Mouse (Mus musculus): ENCODE measurements around the gene Flad1. TPM values are rescaled to one million over a fixed set of nuclear protein-coding genes. Genes with fewer than 3 reads are reported as not detected.
"Not testable (repeated sequence)": the region's sequence is repeated elsewhere in the genome, so short reads cannot be mapped to it uniquely, and the experiment has no call there.

Gene Flad1
- polyA plus RNA-seq, 1 experiment from 2014 or later: 30.3 TPM

DNA sequence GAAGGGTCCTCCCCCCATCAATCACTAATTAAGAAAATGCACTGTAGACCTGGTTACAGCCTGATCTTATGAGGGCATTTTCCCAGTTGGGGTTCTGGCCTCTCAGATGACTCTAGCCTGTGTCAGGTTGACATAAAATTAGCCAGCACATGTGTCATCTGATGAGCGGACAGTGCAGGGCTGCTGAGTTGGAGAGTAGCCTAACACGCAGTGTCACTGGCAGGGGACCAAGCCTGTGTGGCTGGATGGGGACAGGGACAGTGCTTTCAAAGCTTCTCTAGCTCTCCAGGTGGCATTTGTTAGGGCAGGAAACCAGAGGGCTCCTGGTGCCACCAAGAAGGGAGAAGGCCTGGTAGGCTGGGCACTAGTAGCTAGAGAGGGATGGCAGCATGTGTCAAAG, 29.0 kb upstream of the Flad1 start:
- WGBS: 94% methylated on average over 2 of the region's 2 CpGs
- H3K36me3 ChIP-seq: peaks cover 20% of the 10 kb centered on the region
- H3K27ac ChIP-seq: no peak overlapping the region
- ATAC-seq (ENCODE audit: insufficient number of reproducible peaks, insufficient read depth, low FRiP score, low TSS enrichment): no peak
- H3K9ac ChIP-seq: no peak overlapping the region
- H3K27me3 ChIP-seq: no peaks in the 10 kb centered on the region
- no peak overlapping the region for H3K4me2 ChIP-seq (replicated peaks)
- H3K4me3 ChIP-seq: no peak overlapping the region
- peaks cover 6% of the 10 kb centered on the region for H3K4me1 ChIP-seq
- no peaks in the 10 kb centered on the region for H3K9me3 ChIP-seq

DNA sequence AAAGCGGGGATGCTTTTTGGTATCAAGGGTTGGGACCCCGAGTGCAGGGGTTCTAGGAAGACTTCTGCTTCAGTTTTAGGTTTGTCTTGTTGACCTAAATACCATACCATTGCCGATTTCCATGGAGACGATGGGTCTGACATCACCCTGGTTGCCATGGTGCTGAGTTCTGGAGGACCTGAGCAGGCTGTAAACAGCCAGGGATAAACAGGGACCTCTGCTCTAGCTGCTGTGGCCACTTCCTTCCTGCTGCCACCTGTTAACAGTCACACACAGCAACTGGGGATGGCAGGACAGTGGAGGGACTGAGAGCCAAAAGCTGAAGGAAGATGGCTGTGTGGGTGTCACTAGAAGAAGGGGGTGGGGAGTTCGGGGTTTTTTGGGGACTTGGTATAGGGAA, 25.6 kb upstream of the Flad1 start:
- peak overlapping the region; percentile 48 for H3K4me3 ChIP-seq
- no peaks in the 10 kb centered on the region for H3K27me3 ChIP-seq
- WGBS: 34% methylated on average over 5 of the region's 5 CpGs
- peaks cover 6% of the 10 kb centered on the region for H3K4me1 ChIP-seq
- peak overlapping the region; percentile 60 for H3K9ac ChIP-seq
- H3K4me2 ChIP-seq (replicated peaks): peak overlapping the region; percentile 61
- no peak for ATAC-seq (ENCODE audit: insufficient number of reproducible peaks, insufficient read depth, low FRiP score, low TSS enrichment)
- H3K9me3 ChIP-seq: no peaks in the 10 kb centered on the region
- peaks cover 27% of the 10 kb centered on the region for H3K36me3 ChIP-seq
- peak overlapping the region; percentile 80 for H3K27ac ChIP-seq

DNA sequence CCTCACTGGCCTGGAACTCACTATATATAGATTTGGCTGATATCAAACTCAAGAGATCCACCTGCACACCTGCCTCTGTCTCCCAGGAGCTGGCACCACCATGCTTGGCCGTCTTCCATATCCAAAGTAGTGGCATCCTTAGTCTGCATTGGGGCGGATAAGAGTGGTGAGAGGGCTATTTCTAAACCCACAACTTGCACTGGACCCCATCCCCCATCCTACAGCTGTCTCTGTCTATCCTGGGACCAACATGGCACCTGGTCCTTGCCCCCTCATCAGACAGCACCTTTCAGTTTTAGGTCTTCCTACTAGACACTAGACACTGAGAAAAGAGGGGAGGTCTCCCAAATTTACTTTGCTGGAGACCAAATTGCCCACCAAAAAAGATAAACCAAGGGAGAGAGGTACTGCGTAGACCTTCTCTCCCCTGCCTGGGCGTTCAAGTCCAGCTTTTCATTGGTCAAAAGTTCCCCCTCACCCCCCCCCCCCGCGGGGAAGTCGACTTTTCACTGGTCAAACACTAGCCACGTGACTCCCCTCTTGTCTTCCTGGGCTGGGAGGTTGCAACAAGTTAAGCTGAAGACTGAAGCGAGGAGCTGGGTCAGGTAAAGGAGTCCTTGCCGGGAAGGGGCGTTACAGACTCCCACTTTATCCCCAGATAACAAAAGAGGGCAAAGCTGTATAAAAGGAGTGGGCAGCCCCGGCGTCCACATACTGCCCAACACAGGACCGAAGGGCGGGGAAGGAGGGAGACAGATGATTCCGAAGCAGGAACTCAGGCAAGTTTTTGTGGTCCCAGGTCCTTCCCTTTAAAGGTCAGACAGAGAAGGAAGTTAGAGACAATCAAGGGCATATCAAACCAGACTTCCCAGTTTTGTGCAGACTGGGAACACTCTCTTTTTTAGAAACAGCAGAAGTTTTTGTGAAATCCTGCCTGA, 24.8 kb upstream of the Flad1 start, which contains the start of gene Pbxip1:
Pbxip1 (plus strand) TSS at position 531 of the 938 bp plus-strand sequence.
- 6% methylated on average over 16 of the region's 16 CpGs for WGBS
- peak within 1 kb of the TSS; percentile 80 for H3K27ac ChIP-seq
- H3K36me3 ChIP-seq: peaks cover 29% of the 10 kb centered on the region
- H3K9ac ChIP-seq: peak within 1 kb of the TSS; percentile 60
- peak; percentile 80 for ATAC-seq (ENCODE audit: insufficient number of reproducible peaks, insufficient read depth, low FRiP score, low TSS enrichment)
- H3K27me3 ChIP-seq: no peaks in the 10 kb centered on the region
- H3K4me1 ChIP-seq: peaks cover 9% of the 10 kb centered on the region
- H3K4me2 ChIP-seq (replicated peaks): peak within 1 kb of the TSS; percentile 61
- H3K9me3 ChIP-seq: no peaks in the 10 kb centered on the region
- H3K4me3 ChIP-seq: peak within 1 kb of the TSS; percentile 48

DNA sequence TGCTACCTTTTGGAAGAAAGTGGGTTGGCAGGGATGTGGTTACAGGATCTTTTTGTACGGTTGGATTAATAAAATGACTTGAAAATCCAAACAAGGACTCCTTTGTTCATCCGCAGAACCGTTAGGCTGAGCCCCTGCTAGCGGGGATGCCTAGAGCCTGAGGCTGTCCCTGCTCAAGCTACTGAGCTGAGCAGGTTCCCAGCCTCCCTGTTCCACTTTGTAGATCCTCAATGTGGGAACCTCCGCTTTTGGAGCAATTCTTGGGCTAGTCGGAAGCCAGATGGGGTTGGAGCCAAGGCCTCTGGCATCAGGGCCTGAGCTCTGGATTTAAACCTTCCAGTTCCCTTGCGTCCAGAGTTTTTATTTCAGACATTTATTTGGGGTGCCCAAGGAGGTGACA, 23.4 kb upstream of the Flad1 start:
- Histone ChIP-seq H3K4me3 (no peak overlapping the region), H3K4me1 (peaks cover 16% of the 10 kb centered on the region), H3K9me3 (no peaks in the 10 kb centered on the region), H3K4me2 (replicated peaks) (no peak overlapping the region), H3K36me3 (peaks cover 27% of the 10 kb centered on the region), H3K27ac (peak overlapping the region; percentile 42; the same call in 1 of the 2 replicates), H3K27me3 (no peaks in the 10 kb centered on the region), H3K9ac (no peak overlapping the region)
- 49% methylated on average over 7 of the region's 7 CpGs for WGBS
- ATAC-seq (ENCODE audit: insufficient number of reproducible peaks, insufficient read depth, low FRiP score, low TSS enrichment): no peak

DNA sequence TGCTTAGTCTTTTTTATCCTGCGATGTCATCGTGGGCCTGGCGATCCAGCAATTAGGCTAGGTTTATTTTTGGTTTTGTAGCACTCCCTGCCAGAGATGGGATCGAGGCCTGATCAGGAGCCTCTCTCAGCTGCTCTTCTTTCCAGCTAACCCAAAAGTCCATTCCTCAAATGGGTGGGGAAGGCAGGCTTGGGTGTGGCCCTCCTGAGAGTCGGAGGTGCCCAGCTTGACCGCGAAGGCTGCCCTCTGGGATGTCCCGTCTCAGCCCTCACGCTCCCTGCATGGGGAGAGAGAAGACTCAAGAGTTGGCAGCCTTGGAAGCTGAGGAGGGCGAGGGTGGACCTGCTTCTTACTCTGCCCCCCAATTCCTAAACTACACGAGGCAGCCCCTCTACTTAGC, 22.9 kb upstream of the Flad1 start:
- H3K4me1 ChIP-seq: peaks cover 16% of the 10 kb centered on the region
- no peaks in the 10 kb centered on the region for H3K27me3 ChIP-seq
- no peaks in the 10 kb centered on the region for H3K9me3 ChIP-seq
- no peak overlapping the region for H3K9ac ChIP-seq
- no peak overlapping the region for H3K4me3 ChIP-seq
- H3K4me2 ChIP-seq (replicated peaks): no peak overlapping the region
- no peak for ATAC-seq (ENCODE audit: insufficient number of reproducible peaks, insufficient read depth, low FRiP score, low TSS enrichment)
- H3K27ac ChIP-seq: peak overlapping the region; percentile 42; the same call in 1 of the 2 replicates
- H3K36me3 ChIP-seq: peaks cover 27% of the 10 kb centered on the region
- WGBS: 84% methylated on average over 11 of the region's 11 CpGs

DNA sequence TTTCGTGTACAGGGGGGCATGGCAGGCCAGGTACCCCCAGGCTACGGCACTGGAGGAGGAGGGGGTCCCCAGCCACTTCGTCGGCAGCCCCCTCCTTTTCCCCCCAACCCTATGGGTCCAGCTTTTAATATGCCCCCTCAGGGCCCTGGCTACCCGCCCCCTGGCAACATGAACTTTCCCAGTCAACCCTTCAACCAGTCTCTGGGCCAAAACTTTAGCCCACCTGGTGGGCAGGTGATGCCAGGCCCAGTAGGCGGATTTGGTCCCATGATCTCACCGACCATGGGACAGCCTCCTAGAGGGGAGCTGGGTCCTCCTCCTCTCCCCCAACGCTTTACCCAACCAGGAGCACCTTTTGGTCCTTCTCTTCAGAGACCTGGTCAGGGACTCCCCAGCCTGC, 20.9 kb upstream of the Flad1 start:
- Histone ChIP-seq H3K9me3 (no peaks in the 10 kb centered on the region), H3K4me1 (peaks cover 16% of the 10 kb centered on the region), H3K36me3 (peaks cover 32% of the 10 kb centered on the region), H3K4me3 (no peak overlapping the region), H3K9ac (no peak overlapping the region), H3K27me3 (no peaks in the 10 kb centered on the region), H3K4me2 (replicated peaks) (no peak overlapping the region), H3K27ac (no peak overlapping the region)
- no peak for ATAC-seq (ENCODE audit: insufficient number of reproducible peaks, insufficient read depth, low FRiP score, low TSS enrichment)
- 86% methylated on average over 8 of the region's 8 CpGs for whole genome bisulfite sequencing

DNA sequence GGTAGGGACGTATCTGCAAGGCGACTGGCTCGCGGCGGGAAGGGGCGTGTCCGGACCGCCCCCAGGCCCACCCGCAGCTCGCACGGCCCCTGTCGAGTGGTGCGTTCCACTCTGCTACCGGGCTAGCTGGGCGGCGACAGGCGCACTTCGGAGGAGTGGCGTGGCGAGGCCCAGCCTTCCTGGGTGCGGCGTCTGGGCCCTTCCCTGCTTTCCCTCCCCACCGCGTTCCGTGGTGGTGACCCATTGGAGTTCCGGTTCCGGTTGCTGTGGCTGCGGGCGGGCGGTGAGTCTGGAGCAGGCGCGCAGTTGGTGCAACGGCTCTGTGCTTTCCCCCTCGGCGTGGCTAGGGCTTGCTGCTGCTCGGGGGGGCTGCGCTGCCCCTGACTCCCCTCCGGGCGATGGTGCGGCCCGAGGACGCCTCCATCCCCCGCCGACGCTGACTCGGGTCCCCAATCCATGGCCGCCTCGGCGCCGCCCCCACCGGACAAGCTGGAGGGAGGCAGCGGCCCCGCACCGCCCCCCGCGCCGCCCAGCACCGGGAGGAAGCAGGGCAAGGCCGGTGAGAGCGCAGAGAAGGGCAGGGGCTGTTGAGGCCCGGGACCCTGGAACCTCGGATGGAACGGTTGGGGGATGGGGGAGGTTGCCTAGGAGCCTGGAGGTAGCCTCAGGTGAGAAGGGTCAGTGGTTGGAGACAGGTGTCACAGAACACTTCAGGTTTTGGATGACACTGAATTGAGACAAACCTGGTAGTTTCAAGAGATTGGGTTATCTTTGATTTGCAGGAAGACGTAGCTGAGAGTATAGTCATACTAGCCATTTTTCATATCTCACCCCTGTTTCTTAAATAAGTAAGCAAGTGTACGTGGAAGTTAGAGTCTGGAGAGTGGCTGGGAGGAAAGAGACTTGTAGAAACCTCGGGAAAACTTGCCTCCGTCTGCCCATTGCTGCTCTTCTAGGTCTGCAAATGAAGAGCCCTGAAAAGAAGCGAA, 18.8 kb upstream of the Flad1 start, which contains the start of gene Pygo2:
Pygo2 (plus strand) TSS at position 44 of the 989 bp plus-strand sequence.
- no peaks in the 10 kb centered on the region for H3K27me3 ChIP-seq
- H3K9ac ChIP-seq: peak within 1 kb of the TSS; percentile 93
- H3K27ac ChIP-seq: peak within 1 kb of the TSS; percentile 89
- peak within 1 kb of the TSS; percentile 91 for H3K4me3 ChIP-seq
- peaks cover 53% of the 10 kb centered on the region for H3K36me3 ChIP-seq
- 3% methylated on average over 65 of the region's 68 CpGs for WGBS
- peaks cover 10% of the 10 kb centered on the region for H3K4me1 ChIP-seq
- peak; percentile 98 for ATAC-seq (ENCODE audit: insufficient number of reproducible peaks, insufficient read depth, low FRiP score, low TSS enrichment)
- H3K4me2 ChIP-seq (replicated peaks): peak within 1 kb of the TSS; percentile 76
- no peaks in the 10 kb centered on the region for H3K9me3 ChIP-seq

DNA sequence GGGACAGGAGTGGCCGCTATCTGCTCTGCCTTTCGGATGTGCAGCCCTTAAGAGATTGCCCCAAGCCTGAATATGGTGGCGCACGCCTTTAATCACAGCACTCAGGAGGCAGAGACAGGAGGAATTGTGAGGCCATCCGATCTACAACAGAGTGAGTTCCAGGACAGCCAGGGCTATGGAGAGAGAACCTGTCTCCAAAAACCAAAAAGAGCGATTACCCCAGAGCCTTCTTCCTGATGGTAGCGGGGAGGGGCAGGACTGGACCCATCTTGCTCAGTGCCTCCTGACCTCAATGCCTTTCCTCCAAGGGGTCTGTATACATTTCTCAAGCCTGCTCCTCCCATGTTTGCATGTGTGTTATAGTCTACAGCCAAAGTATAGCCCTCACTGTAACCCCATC, 17.4 kb upstream of the Flad1 start:
- not testable (repeated sequence) for H3K4me2 ChIP-seq (replicated peaks); H3K9ac ChIP-seq; H3K27ac ChIP-seq; H3K4me3 ChIP-seq; ATAC-seq (ENCODE audit: insufficient number of reproducible peaks, insufficient read depth, low FRiP score, low TSS enrichment); H3K27me3 ChIP-seq; H3K9me3 ChIP-seq
- peaks cover 10% of the 10 kb centered on the region for H3K4me1 ChIP-seq
- H3K36me3 ChIP-seq: peaks cover 60% of the 10 kb centered on the region
- 96% methylated on average over 7 of the region's 7 CpGs for WGBS

DNA sequence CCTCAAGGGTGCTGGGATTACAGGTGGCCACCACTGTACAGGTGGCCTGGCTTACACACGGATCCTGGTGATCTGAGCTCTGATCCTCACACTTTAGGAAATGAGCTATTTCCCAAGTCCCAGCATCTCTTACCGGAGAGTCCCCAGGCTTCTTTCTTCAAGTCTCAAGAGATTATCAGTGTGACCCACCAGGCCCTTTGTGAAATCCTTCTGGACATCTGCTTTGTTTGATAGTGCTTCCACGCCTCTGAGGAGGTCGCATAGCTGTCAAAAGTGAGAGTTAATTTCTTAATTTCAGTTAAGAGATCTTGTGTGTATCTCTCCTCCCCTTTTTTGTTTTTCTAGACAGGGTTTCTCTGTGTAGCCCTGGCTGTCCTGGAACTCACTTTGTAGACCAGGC, 14.2 kb upstream of the Flad1 start:
- H3K4me3 ChIP-seq: no peak overlapping the region
- H3K4me1 ChIP-seq: peaks cover 24% of the 10 kb centered on the region
- ATAC-seq (ENCODE audit: insufficient number of reproducible peaks, insufficient read depth, low FRiP score, low TSS enrichment): no peak
- no peaks in the 10 kb centered on the region for H3K27me3 ChIP-seq
- 86% methylated on average over 4 of the region's 4 CpGs for WGBS
- no peak overlapping the region for H3K4me2 ChIP-seq (replicated peaks)
- no peaks in the 10 kb centered on the region for H3K9me3 ChIP-seq
- H3K27ac ChIP-seq: no peak overlapping the region
- H3K9ac ChIP-seq: no peak overlapping the region
- H3K36me3 ChIP-seq: peaks cover 44% of the 10 kb centered on the region

DNA sequence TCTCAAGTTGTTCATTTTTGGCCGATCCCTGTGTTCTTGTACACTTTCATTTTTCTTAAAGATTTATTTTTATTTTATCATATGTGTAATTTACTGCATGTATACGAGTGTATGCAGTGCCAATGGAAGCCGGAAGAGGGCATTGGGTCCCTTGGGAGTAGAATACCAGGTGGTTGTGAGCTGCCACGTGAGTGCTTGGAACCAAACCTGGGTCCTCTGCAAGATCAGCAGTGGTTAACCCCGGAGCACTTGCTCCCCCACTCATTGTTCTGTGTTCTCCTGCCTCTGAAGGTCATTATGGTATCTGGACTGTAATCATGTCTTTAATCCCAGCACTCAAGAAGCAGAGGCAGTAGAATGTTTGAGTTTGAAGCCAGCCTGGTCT, 13.5 kb upstream of the Flad1 start:
- ATAC-seq (ENCODE audit: insufficient number of reproducible peaks, insufficient read depth, low FRiP score, low TSS enrichment): no peak
- peaks cover 44% of the 10 kb centered on the region for H3K36me3 ChIP-seq

DNA sequence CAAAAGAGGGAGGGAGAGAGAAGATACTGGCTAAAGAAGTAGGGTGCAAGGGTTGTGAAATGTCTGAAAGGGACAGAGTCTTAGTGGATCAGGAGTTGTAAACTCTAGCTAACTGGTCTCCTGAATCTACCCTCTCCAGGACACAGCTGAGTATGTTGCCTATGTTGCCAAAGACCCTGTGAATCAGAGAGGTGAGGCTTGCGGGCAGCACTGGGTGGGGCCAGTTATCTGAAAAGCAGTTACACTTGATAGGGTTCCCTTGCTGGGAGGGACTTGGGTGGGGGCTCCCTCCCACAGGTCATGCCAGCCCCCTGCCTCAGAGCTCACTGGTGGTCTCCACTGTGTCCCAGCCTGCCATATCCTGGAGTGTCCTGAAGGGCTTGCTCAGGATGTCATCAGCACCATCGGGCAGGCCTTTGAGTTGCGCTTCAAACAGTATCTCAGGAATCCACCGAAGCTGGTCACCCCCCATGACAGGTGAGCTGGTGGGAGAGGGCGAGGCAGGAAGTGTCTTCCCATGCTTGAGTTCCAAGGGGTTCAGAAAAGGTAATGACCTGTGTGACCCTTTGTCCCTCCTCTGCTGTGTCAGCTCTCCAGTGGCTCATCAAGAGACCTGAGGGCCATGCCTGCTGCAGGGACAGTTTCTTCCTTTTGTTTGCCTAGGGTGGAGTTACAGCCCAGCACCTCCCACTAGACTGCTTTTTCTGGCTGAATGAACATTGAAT, 12.9 kb upstream of the Flad1 start:
- ATAC-seq (ENCODE audit: insufficient number of reproducible peaks, insufficient read depth, low FRiP score, low TSS enrichment): no peak
- H3K9ac ChIP-seq: no peak overlapping the region

More for the DNA sequence above, 13.5 kb upstream of the Flad1 start:
- no peak overlapping the region for H3K27ac ChIP-seq
- H3K9ac ChIP-seq: no peak overlapping the region
- 86% methylated on average over 5 of the region's 5 CpGs for WGBS
- no peak overlapping the region for H3K4me2 ChIP-seq (replicated peaks)
- H3K4me3 ChIP-seq: no peak overlapping the region
- no peaks in the 10 kb centered on the region for H3K9me3 ChIP-seq
- peaks cover 26% of the 10 kb centered on the region for H3K4me1 ChIP-seq
- no peaks in the 10 kb centered on the region for H3K27me3 ChIP-seq

More for the DNA sequence above, 12.9 kb upstream of the Flad1 start:
- H3K4me3 ChIP-seq: no peak overlapping the region
- H3K27me3 ChIP-seq: no peaks in the 10 kb centered on the region
- peaks cover 31% of the 10 kb centered on the region for H3K4me1 ChIP-seq
- peaks cover 44% of the 10 kb centered on the region for H3K36me3 ChIP-seq
- no peaks in the 10 kb centered on the region for H3K9me3 ChIP-seq
- WGBS: 89% methylated on average over 5 of the region's 5 CpGs
- H3K4me2 ChIP-seq (replicated peaks): no peak overlapping the region
- H3K27ac ChIP-seq: no peak overlapping the region
